Mouse (Mus musculus) bone marrow, adult 2 months (tissue): ENCODE measurements around the gene Chka.

ENCODE experiments used
- CTCF ChIP-seq: fragments of 200-500 bp; IDR thresholded peaks from 2 replicates; pipeline ENCODE4 v1.5.1; 2011; ENCODE audit warnings: low read length, control low read depth; ENCODE audit not compliant: control insufficient read depth, insufficient read depth
- POLR2A ChIP-seq: fragments of 200-500 bp; IDR thresholded peaks from 2 replicates; pipeline ENCODE4 v1.6.1; 2011; ENCODE audit warnings: low read depth, mild to moderate bottlenecking, control low read depth, low read length, borderline replicate concordance; ENCODE audit not compliant: control insufficient read depth

- TF ChIP-seq CTCF = no peak
- TF ChIP-seq POLR2A = no peak
Measured at GRCm38 (mm10) chr19:3916727-3917126, 65.2 kb downstream of the Chka start.
